Mouse (Mus musculus): ENCODE results near the gene Slc17a1.

- no peak for TF ChIP-seq MAZ (IDR thresholded peaks at IDR 0.05; ENCODE audit: low read depth, low read length)
- TF ChIP-seq MYC (IDR thresholded peaks at IDR 0.05; ENCODE audit: low read depth, low read length), result no peak
- TF ChIP-seq MAFK (IDR thresholded peaks at IDR 0.05; ENCODE audit: insufficient replicate concordance, low read length), result no peak
- no peak for TF ChIP-seq CTCF (conservative IDR thresholded peaks at IDR 0.05 in 1 of 2, IDR thresholded peaks at IDR 0.05 in 1 of 2; ENCODE audit: low read depth in 2 of 2, low read length in 2 of 2)
- no peak for TF ChIP-seq JUND (conservative IDR thresholded peaks at IDR 0.05; ENCODE audit: low read depth, low read length)
- no peak for TF ChIP-seq POLR2A (IDR thresholded peaks at IDR 0.05; ENCODE audit: low read depth, low read length)
- TF ChIP-seq EP300 (IDR thresholded peaks at IDR 0.05; ENCODE audit: low read length), result no peak
- TF ChIP-seq SIN3A (IDR thresholded peaks at IDR 0.05; ENCODE audit: low read length), result no peak
- no peak for TF ChIP-seq MAX (IDR thresholded peaks at IDR 0.05; ENCODE audit: low read length)
- no peak for TF ChIP-seq TBP (conservative IDR thresholded peaks at IDR 0.05; ENCODE audit: low read depth, low read length)
These were observed 18.3 kb upstream of the Slc17a1 start for GRCm38 (mm10) chr13:23849299-23849698.

All from CH12.LX (cell line).